35 mouse cellular contexts compared by ENCODE assay signal in the genomic region with DNA sequence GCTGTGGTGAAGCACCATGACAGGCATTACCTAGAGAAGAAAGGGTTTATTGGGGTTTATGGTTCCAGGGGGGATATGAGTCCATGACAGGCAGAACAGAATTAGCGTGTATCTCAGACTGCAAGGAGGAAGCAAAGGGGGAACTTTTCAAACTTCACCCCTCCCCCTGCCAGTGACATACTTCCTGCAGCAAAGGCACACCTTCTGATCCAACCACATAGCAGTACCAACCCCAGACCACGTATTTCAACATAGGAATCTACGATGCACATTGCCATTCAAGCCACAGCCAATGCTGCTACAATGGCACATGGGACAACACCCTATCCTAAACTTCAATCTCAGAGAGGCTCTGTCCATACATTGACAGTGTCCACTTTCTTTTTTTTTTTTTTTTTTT. TPM values are rescaled to one million over a fixed set of nuclear protein-coding genes. Genes with fewer than 3 reads are reported as not detected.
A peak's percentile ranks its signal among the peaks of the same experiment; 100 is the strongest.
DNase-seq lines count a peak whose midpoint lies in the region; ATAC-seq lines count a peak whose summit lies in the region.
"Had no signal": no experiment of that assay in that cellular context is flagged by ENCODE, and none has a peak within 500 bp of the region (broad histone marks: within the 10 kb centered on the region; RNA-seq: fewer than 3 reads in every experiment).

No protein-coding gene starts in this region.

- H3K36me3 ChIP-seq in forebrain, embryonic 15.5 days, result no peaks in the 10 kb centered on the region
- H3K36me3 ChIP-seq: forebrain, embryonic 10.5 days; hindbrain, embryonic 10.5 days; hindbrain, embryonic 13.5 days had no signal

- no peak overlapping the region for H3K4me2 ChIP-seq in forebrain, embryonic 15.5 days (replicated peaks)
- H3K4me2 ChIP-seq: forebrain, embryonic 13.5 days; heart, embryonic 11.5 days; hindbrain, embryonic 13.5 days had no signal

- no peak overlapping the region for H3K27ac ChIP-seq in forebrain, embryonic 15.5 days (replicated peaks)
- H3K27ac ChIP-seq: forebrain, embryonic 10.5 days; forebrain, embryonic 13.5 days; hindbrain, embryonic 10.5 days; hindbrain, embryonic 13.5 days had no signal

- ATAC-seq in common myeloid progenitor, adult 5-6 weeks (replicated peaks; ENCODE audit: low read depth, poor library complexity, severe bottlenecking), result peak; percentile 84
- ATAC-seq in megakaryocyte, adult 5-6 weeks (ENCODE audit: poor library complexity, severe bottlenecking), result peak; percentile 81
- ATAC-seq in forebrain, embryonic 15.5 days (replicated peaks), result no peak
- ATAC-seq: forebrain, embryonic 13.5 days; forebrain, postnatal 0 days; hindbrain, embryonic 16.5 days had no signal

- H3K4me1 ChIP-seq in forebrain, embryonic 15.5 days, result no peaks in the 10 kb centered on the region
- H3K4me1 ChIP-seq: forebrain, embryonic 10.5 days; forebrain, embryonic 13.5 days; hindbrain, embryonic 10.5 days; hindbrain, embryonic 13.5 days had no signal

- 87% methylated on average over 3 of the region's 3 CpGs for WGBS in forebrain, embryonic 15.5 days

- H3K4me3 ChIP-seq in forebrain, embryonic 15.5 days, result no peak overlapping the region
- H3K4me3 ChIP-seq: forebrain, embryonic 10.5 days; forebrain, embryonic 13.5 days; hindbrain, embryonic 10.5 days; hindbrain, embryonic 13.5 days had no signal

- no peaks in the 10 kb centered on the region for H3K9me3 ChIP-seq in forebrain, embryonic 15.5 days
- H3K9me3 ChIP-seq: forebrain, embryonic 10.5 days; forebrain, embryonic 13.5 days; hindbrain, embryonic 10.5 days; hindbrain, embryonic 13.5 days had no signal

- no peaks in the 10 kb centered on the region for H3K27me3 ChIP-seq in forebrain, embryonic 15.5 days
- H3K27me3 ChIP-seq: forebrain, embryonic 13.5 days; hindbrain, embryonic 13.5 days had no signal

- no peak overlapping the region for H3K9ac ChIP-seq in forebrain, embryonic 15.5 days (replicated peaks)
- H3K9ac ChIP-seq: forebrain, embryonic 13.5 days; forebrain, postnatal 0 days; hindbrain, embryonic 13.5 days had no signal

- peak; percentile 10 for DNase-seq in thymus, postnatal 0 days (ENCODE audit: low spot score)
- DNase-seq in thymus, postnatal 36 days, result no peak
- DNase-seq in 416B (ENCODE audit: low read depth), result peak; percentile 24
- DNase-seq in frontal cortex, postnatal 36 days (ENCODE audit: low spot score in 2 of 2), result no peak
- DNase-seq in right cerebral cortex, postnatal 4 days, result no peak
- DNase-seq: adrenal gland, adult 2 months; adrenal gland, postnatal 14 days; cerebellum, adult 11 months; cerebellum, adult 2 months; cerebellum, adult 9-11 months; cerebellum, postnatal 25 days; embryo, embryonic 11 days; forebrain, postnatal 0 days; gastrocnemius, postnatal 10 days; gastrocnemius, postnatal 36 days; heart, adult 11 months had no signal

RNA-seq across cellular contexts. Expression of gene Dppa2, which starts 3.8 kb away (rescaled TPM):
- not detected in 2 replicates for polyA plus RNA-seq in thymus, postnatal 0 days (2015; fragmentation: Nextera tagmentation; extraction: Ambion mirVana)
- total RNA-seq in common myeloid progenitor, adult 5-6 weeks (2017), result not detected in 2 replicates
- total RNA-seq in megakaryocyte, adult 5-6 weeks (2015), result not detected in 2 replicates
- total RNA-seq in megakaryocyte, adult 5-6 weeks (2017), result not detected in 2 replicates
- polyA plus RNA-seq in forebrain, embryonic 15.5 days (2015; fragmentation: Nextera tagmentation; extraction: Ambion mirVana), result not detected in 2 replicates
- total RNA-seq: adrenal gland, adult 2 months; adrenal gland, postnatal 14 days; adrenal gland, postnatal 4 days; forebrain, postnatal 0 days; gastrocnemius, postnatal 10 days; gastrocnemius, postnatal 36 days; heart, adult 8-10 months; heart, postnatal 25 days; MEL had no signal
- polyA plus RNA-seq: adrenal gland, adult 2 months; cortical plate, adult 2 months; embryonic facial prominence, embryonic 11.5 days; embryonic facial prominence, embryonic 14.5 days; forebrain, embryonic 10.5 days; forebrain, embryonic 13.5 days; forebrain, postnatal 0 days; frontal cortex, adult 2 months; heart, embryonic 11.5 days; heart, embryonic 14.5 days; heart, postnatal 0 days; hindbrain, embryonic 10.5 days; hindbrain, embryonic 16.5 days had no signal

RNA-seq across cellular contexts. Expression of gene Dppa4, which starts 16.4 kb away (rescaled TPM):
- polyA plus RNA-seq in thymus, postnatal 0 days (2015; fragmentation: Nextera tagmentation; extraction: Ambion mirVana), result not detected in 2 replicates
- total RNA-seq in common myeloid progenitor, adult 5-6 weeks (2017), result not detected in 2 replicates
- not detected in 2 replicates for total RNA-seq in megakaryocyte, adult 5-6 weeks (2015)
- not detected in 2 replicates for total RNA-seq in megakaryocyte, adult 5-6 weeks (2017)
- polyA plus RNA-seq in forebrain, embryonic 15.5 days (2015; fragmentation: Nextera tagmentation; extraction: Ambion mirVana), result not detected in 2 replicates
- total RNA-seq: adrenal gland, adult 2 months; adrenal gland, postnatal 14 days; adrenal gland, postnatal 4 days; forebrain, postnatal 0 days; gastrocnemius, postnatal 10 days; gastrocnemius, postnatal 36 days; heart, adult 8-10 months; heart, postnatal 25 days; MEL had no signal
- polyA plus RNA-seq: adrenal gland, adult 2 months; cerebellum, adult 2 months; cortical plate, adult 2 months; embryonic facial prominence, embryonic 11.5 days; embryonic facial prominence, embryonic 14.5 days; forebrain, embryonic 10.5 days; forebrain, embryonic 13.5 days; forebrain, postnatal 0 days; frontal cortex, adult 2 months; heart, embryonic 11.5 days; heart, embryonic 14.5 days; heart, postnatal 0 days; hindbrain, embryonic 13.5 days; hindbrain, embryonic 16.5 days had no signal

Comparison
In these comparisons a context has a peak if more than half of its experiments do, and no peak if none do; other contexts are left out.
1. DNase-seq: peak in thymus, postnatal 0 days (single experiment) and 416B (single experiment); none in thymus, postnatal 36 days (0 of 2), frontal cortex, postnatal 36 days (0 of 2) and right cerebral cortex, postnatal 4 days (single experiment).